ENCODE assay signal across 8 mouse cellular contexts in genomic region chr11:115613138-115613945, GRCm38 (mm10). TPM values are rescaled to one million over a fixed set of nuclear protein-coding genes. Genes with fewer than 3 reads are reported as not detected.
A peak's percentile ranks its signal among the peaks of the same experiment; 100 is the strongest.
DNase-seq lines count a peak whose midpoint lies in the region; ATAC-seq lines count a peak whose summit lies in the region.

No protein-coding gene starts in this region.

- peak overlapping the region; percentile 88 for H3K27ac ChIP-seq in forebrain, embryonic 10.5 days
- peak overlapping the region; percentile 93 for H3K27ac ChIP-seq in kidney, embryonic 16.5 days (ENCODE audit: low read length)

- WGBS in forebrain, embryonic 10.5 days = 0% methylated on average over 16 of the region's 16 CpGs
- WGBS in kidney, embryonic 16.5 days = under 1% methylated on average over 16 of the region's 16 CpGs

- H3K4me2 ChIP-seq in kidney, embryonic 16.5 days (replicated peaks; ENCODE audit: low read depth, low read length) = peak overlapping the region; percentile 62

- peaks cover 29% of the 10 kb centered on the region for H3K4me1 ChIP-seq in forebrain, embryonic 10.5 days
- H3K4me1 ChIP-seq in kidney, embryonic 16.5 days (ENCODE audit: insufficient read depth, low read length) = peaks cover 41% of the 10 kb centered on the region
- peaks cover 55% of the 10 kb centered on the region for H3K4me1 ChIP-seq in megakaryocyte, embryonic 14.5 days

- no peak for ATAC-seq in kidney, embryonic 16.5 days (ENCODE audit: low FRiP score, low TSS enrichment)

- DNase-seq in urinary bladder, postnatal 14 days (ENCODE audit: low spot score) = peak; percentile 17
- no peak for DNase-seq in urinary bladder, adult 2 months (ENCODE audit: low spot score)
- DNase-seq in forebrain, embryonic 10.5 days (ENCODE audit: extremely low spot score, low spot score) = peak; percentile 27
- DNase-seq in thymus, postnatal 14 days = peak; percentile 67
- no peak for DNase-seq in layer of hippocampus, adult 18-20 months (ENCODE audit: low spot score in 2 of 2)
- no peak for DNase-seq in natural killer cell, adult 2 months (ENCODE audit: low spot score in 2 of 2)

- peak overlapping the region; percentile 74 for H3K4me3 ChIP-seq in forebrain, embryonic 10.5 days
- H3K4me3 ChIP-seq in kidney, embryonic 16.5 days (ENCODE audit: low read length) = peak overlapping the region; percentile 57
- H3K4me3 ChIP-seq in megakaryocyte, embryonic 14.5 days (replicated peaks) = peak overlapping the region; percentile 97

- peaks cover 53% of the 10 kb centered on the region for H3K36me3 ChIP-seq in forebrain, embryonic 10.5 days (replicated peaks)
- H3K36me3 ChIP-seq in kidney, embryonic 16.5 days (ENCODE audit: insufficient read depth, low read length) = peaks cover 15% of the 10 kb centered on the region; the same call in 1 of the 2 replicates
- peaks cover 67% of the 10 kb centered on the region for H3K36me3 ChIP-seq in megakaryocyte, embryonic 14.5 days (replicated peaks; ENCODE audit: low read length)

- peak overlapping the region; percentile 69 for H3K9ac ChIP-seq in kidney, embryonic 16.5 days (replicated peaks; ENCODE audit: low read length)

- no peaks in the 10 kb centered on the region for H3K9me3 ChIP-seq in forebrain, embryonic 10.5 days
- no peaks in the 10 kb centered on the region for H3K9me3 ChIP-seq in kidney, embryonic 16.5 days (ENCODE audit: low read length)
- no peaks in the 10 kb centered on the region for H3K9me3 ChIP-seq in megakaryocyte, embryonic 14.5 days

- H3K27me3 ChIP-seq in forebrain, embryonic 10.5 days (ENCODE audit: poor library complexity, severe bottlenecking) = peaks cover 6% of the 10 kb centered on the region
- no peaks in the 10 kb centered on the region for H3K27me3 ChIP-seq in kidney, embryonic 16.5 days (ENCODE audit: insufficient read depth, low read length)
- no peaks in the 10 kb centered on the region for H3K27me3 ChIP-seq in megakaryocyte, embryonic 14.5 days (replicated peaks)

RNA-seq across cellular contexts. Expression of gene Mif4gd, which starts 0.6 kb away (rescaled TPM):
- polyA plus RNA-seq in urinary bladder, adult 2 months (2012; rRNA removed) = 79.9 and 89.7 TPM in 2 replicates
- polyA plus RNA-seq in forebrain, embryonic 10.5 days (2016; fragmentation: Nextera tagmentation; extraction: Ambion mirVana) = 20.3 and 23.8 TPM in 2 replicates
- 42.8 and 47.1 TPM in 2 replicates for polyA plus RNA-seq in kidney, embryonic 16.5 days (2015; fragmentation: Nextera tagmentation; extraction: Ambion mirVana)
- 9.6 and 15.5 TPM in 2 replicates for polyA plus RNA-seq in megakaryocyte, embryonic 14.5 days (2012; ENCODE audit: insufficient read depth, low replicate concordance)
- total RNA-seq in layer of hippocampus, adult 18-20 months (2021) = 10 to 100 TPM; 18.9 to 19.4 TPM

RNA-seq across cellular contexts. Expression of gene Gga3, which starts 9.5 kb away (rescaled TPM):
- 25.4 and 27.3 TPM in 2 replicates for polyA plus RNA-seq in urinary bladder, adult 2 months (2012; rRNA removed)
- 29.6 and 35.0 TPM in 2 replicates for polyA plus RNA-seq in forebrain, embryonic 10.5 days (2016; fragmentation: Nextera tagmentation; extraction: Ambion mirVana)
- polyA plus RNA-seq in kidney, embryonic 16.5 days (2015; fragmentation: Nextera tagmentation; extraction: Ambion mirVana) = 24.5 and 26.8 TPM in 2 replicates
- 44.0 and 58.2 TPM in 2 replicates for polyA plus RNA-seq in megakaryocyte, embryonic 14.5 days (2012; ENCODE audit: insufficient read depth, low replicate concordance)
- total RNA-seq in layer of hippocampus, adult 18-20 months (2021) = 10 to 100 TPM; 68.6 to 73.5 TPM

RNA-seq across cellular contexts. Expression of gene Mrps7, which starts 9.6 kb away (rescaled TPM):
- 36.1 and 39.5 TPM in 2 replicates for polyA plus RNA-seq in urinary bladder, adult 2 months (2012; rRNA removed)
- polyA plus RNA-seq in forebrain, embryonic 10.5 days (2016; fragmentation: Nextera tagmentation; extraction: Ambion mirVana) = 106 TPM in 2 replicates
- 101 and 103 TPM in 2 replicates for polyA plus RNA-seq in kidney, embryonic 16.5 days (2015; fragmentation: Nextera tagmentation; extraction: Ambion mirVana)
- polyA plus RNA-seq in megakaryocyte, embryonic 14.5 days (2012; ENCODE audit: insufficient read depth, low replicate concordance) = 13.8 and 37.9 TPM in 2 replicates
- total RNA-seq in layer of hippocampus, adult 18-20 months (2021) = 10 to 100 TPM; 49.0 to 50.1 TPM

RNA-seq across cellular contexts. Expression of gene Slc25a19, which starts 14.8 kb away (rescaled TPM):
- polyA plus RNA-seq in urinary bladder, adult 2 months (2012; rRNA removed) = 30.0 and 31.7 TPM in 2 replicates
- 25.6 and 26.2 TPM in 2 replicates for polyA plus RNA-seq in forebrain, embryonic 10.5 days (2016; fragmentation: Nextera tagmentation; extraction: Ambion mirVana)
- polyA plus RNA-seq in kidney, embryonic 16.5 days (2015; fragmentation: Nextera tagmentation; extraction: Ambion mirVana) = 51.0 and 56.1 TPM in 2 replicates
- 10.5 and 20.5 TPM in 2 replicates for polyA plus RNA-seq in megakaryocyte, embryonic 14.5 days (2012; ENCODE audit: insufficient read depth, low replicate concordance)
- 10 to 100 TPM; 59.2 to 61.9 TPM for total RNA-seq in layer of hippocampus, adult 18-20 months (2021)

RNA-seq across cellular contexts. Expression of gene Nup85, which starts 49.1 kb away (rescaled TPM):
- 54.2 and 77.1 TPM in 2 replicates for polyA plus RNA-seq in urinary bladder, adult 2 months (2012; rRNA removed)
- 281 and 299 TPM in 2 replicates for polyA plus RNA-seq in forebrain, embryonic 10.5 days (2016; fragmentation: Nextera tagmentation; extraction: Ambion mirVana)
- polyA plus RNA-seq in kidney, embryonic 16.5 days (2015; fragmentation: Nextera tagmentation; extraction: Ambion mirVana) = 180 and 184 TPM in 2 replicates
- polyA plus RNA-seq in megakaryocyte, embryonic 14.5 days (2012; ENCODE audit: insufficient read depth, low replicate concordance) = 6.6 and 12.0 TPM in 2 replicates
- 10 to 100 TPM; 46.8 to 48.6 TPM for total RNA-seq in layer of hippocampus, adult 18-20 months (2021)

Comparison
In these comparisons a context has a peak if more than half of its experiments do, and no peak if none do; other contexts are left out.
1. DNase-seq: peak in urinary bladder, postnatal 14 days (single experiment), forebrain, embryonic 10.5 days (single experiment) and thymus, postnatal 14 days (single experiment); none in urinary bladder, adult 2 months (single experiment), layer of hippocampus, adult 18-20 months (0 of 2) and natural killer cell, adult 2 months (0 of 2).
2. Peak in every context shown above with its lines, with median percentiles within 50 percentile points of each other: H3K4me3 ChIP-seq.